Mouse (Mus musculus) limb, embryonic 11.5 days (tissue): ENCODE data around the gene 4930404N11Rik. TPM values are rescaled to one million over a fixed set of nuclear protein-coding genes. Genes with fewer than 3 reads are reported as not detected.

Experiments used
- ATAC-seq: fragments of 200-750 bp; cut with Nextera tagmentation; 2 replicates; pipeline ENCODE4 v1.8.0; 2017; ENCODE audit warnings: low read depth; ENCODE audit not compliant: insufficient number of reproducible peaks, low FRiP score, low TSS enrichment
- DNase-seq: peaks from one replicate; pipeline ENCODE4 v3.0.0-alpha.2; 2015; ENCODE audit warnings: low spot score
- H3K27ac ChIP-seq: fragments of 300-500 bp; sonication (generic); replicated peaks from 2 replicates; pipeline ENCODE4 v1.5.1; 2014; ENCODE audit warnings: low read depth, mild to moderate bottlenecking, low read length
- H3K27me3 ChIP-seq: fragments of 300-500 bp; sonication (generic); 2 replicates; pipeline ENCODE4 v1.6.1; 2014; ENCODE audit warnings: mild to moderate bottlenecking, low read length, mixed read lengths; ENCODE audit not compliant: control insufficient read depth, insufficient read depth
- H3K36me3 ChIP-seq: fragments of 300-500 bp; sonication (generic); 2 replicates; pipeline ENCODE4 v1.6.1; 2014; ENCODE audit warnings: mild to moderate bottlenecking, low read length, moderate library complexity, mixed read lengths; ENCODE audit not compliant: control insufficient read depth, insufficient read depth
- H3K4me1 ChIP-seq: fragments of 300-500 bp; sonication (generic); 2 replicates; pipeline ENCODE4 v1.6.1; 2014; ENCODE audit warnings: low read length, mixed read lengths; ENCODE audit not compliant: control insufficient read depth, insufficient read depth
- H3K4me2 ChIP-seq: fragments of 300-500 bp; sonication (generic); 2 replicates; pipeline ENCODE4 v1.6.1; 2014; ENCODE audit warnings: low read depth, mild to moderate bottlenecking, moderate library complexity; ENCODE audit not compliant: severe bottlenecking
- H3K4me3 ChIP-seq: fragments of 300-500 bp; sonication (generic); 2 replicates; pipeline ENCODE4 v1.5.1; 2014; ENCODE audit warnings: low read depth, low read length
- H3K9ac ChIP-seq: fragments of 300-500 bp; sonication (generic); 2 replicates; pipeline ENCODE4 v1.6.1; 2014; ENCODE audit warnings: mild to moderate bottlenecking, low read length
- H3K9me3 ChIP-seq: fragments of 300-500 bp; sonication (generic); 2 replicates; pipeline ENCODE4 v1.6.1; 2016; ENCODE audit warnings: low read length; ENCODE audit not compliant: control insufficient read depth
- WGBS: fragments of 180-500 bp; shearing (Covaris S2); extraction: QIAGEN DNeasy Blood & Tissue Kit; methylation state at CpG from one replicate; pipeline ENCODE4 v1.1.7; 2014; 5-methylcytosine and 5-hydroxymethylcytosine counted together
- polyA plus RNA-seq: library from polyadenylated mRNA; unstranded; fragments of >200 nt; fragmentation: Nextera tagmentation; extraction: Ambion mirVana; gene quantifications from 2 replicates; pipeline ENCODE4 v1.2.1, GENCODE M21; 2014

4930404N11Rik gene
- polyA plus RNA-seq, 1 experiment from 2014 or later = 0.21 TPM

- Histone ChIP-seq H3K9ac (no peak overlapping the region), H3K4me2 (no peak overlapping the region), H3K27ac (no peak overlapping the region), H3K4me1 (peaks cover 13% of the 10 kb centered on the region; the same call in 1 of the 2 replicates), H3K27me3 (no peaks in the 10 kb centered on the region), H3K9me3 (no peaks in the 10 kb centered on the region), H3K36me3 (no peaks in the 10 kb centered on the region; the same call in 1 of the 2 replicates), H3K4me3 (no peak overlapping the region)
- WGBS = 57% methylated on average over 9 of the region's 9 CpGs
- ATAC-seq = no peak
- DNase-seq = no peak
Observed at GRCm38 (mm10) chr10:81354738-81355477, 10.7 kb downstream of the 4930404N11Rik start.

- Histone ChIP-seq H3K9me3 (no peaks in the 10 kb centered on the region), H3K36me3 (peaks cover 2% of the 10 kb centered on the region; the same call in 1 of the 2 replicates), H3K4me3 (no peak overlapping the region), H3K4me1 (peaks cover 16% of the 10 kb centered on the region), H3K9ac (no peak overlapping the region), H3K27ac (no peak overlapping the region), H3K4me2 (0 out of 2 replicates have a peak overlapping the region, but pooled peaks have one; percentile 4), H3K27me3 (no peaks in the 10 kb centered on the region)
- ATAC-seq = no peak
- 23% methylated on average over 9 of the region's 9 CpGs for WGBS
- no peak for DNase-seq
Observed at GRCm38 (mm10) chr10:81351678-81352291, 13.8 kb downstream of the 4930404N11Rik start.

- WGBS = under 1% methylated on average over 54 of the region's 54 CpGs
Observed at GRCm38 (mm10) chr10:81350351-81351063, 15.1 kb downstream of the 4930404N11Rik start, which contains the start of gene Hmg20b. Gene Hmg20b, minus strand, starts transcription at chr10:81350480.

GRCm38 (mm10) chr10:81349961-81350350 lies 15.7 kb downstream of the 4930404N11Rik start:
- H3K4me3 ChIP-seq = peak overlapping the region; percentile 98
- peak; percentile 1; the same call in 1 of the 2 replicates for ATAC-seq
- H3K27ac ChIP-seq = peak overlapping the region; percentile 62; the same call in 1 of the 2 replicates
- no peaks in the 10 kb centered on the region; the same call in 1 of the 2 replicates for H3K27me3 ChIP-seq
- 0% methylated on average over 25 of the region's 29 CpGs for WGBS
- no peak for DNase-seq
- H3K36me3 ChIP-seq = peaks cover 2% of the 10 kb centered on the region; the same call in 1 of the 2 replicates
- peak overlapping the region; percentile 89 for H3K4me2 ChIP-seq
- no peaks in the 10 kb centered on the region for H3K9me3 ChIP-seq
- peak overlapping the region; percentile 92 for H3K9ac ChIP-seq
- peaks cover 20% of the 10 kb centered on the region for H3K4me1 ChIP-seq

More at GRCm38 (mm10) chr10:81350351-81351063, 15.1 kb downstream of the 4930404N11Rik start, which contains the start of gene Hmg20b:
- Histone ChIP-seq H3K4me2 (peak within 1 kb of the TSS; percentile 89), H3K9ac (peak within 1 kb of the TSS; percentile 92), H3K4me1 (peaks cover 20% of the 10 kb centered on the region), H3K27me3 (no peaks in the 10 kb centered on the region; the same call in 1 of the 2 replicates), H3K9me3 (no peaks in the 10 kb centered on the region), H3K27ac (peak within 1 kb of the TSS; percentile 62; the same call in 1 of the 2 replicates), H3K36me3 (peaks cover 2% of the 10 kb centered on the region; the same call in 1 of the 2 replicates), H3K4me3 (peak within 1 kb of the TSS; percentile 98)
- DNase-seq (peak; percentile 99), ATAC-seq (peak; percentile 88)

GRCm38 (mm10) chr10:81349146-81349545 lies 16.5 kb downstream of the 4930404N11Rik start:
- peaks cover 20% of the 10 kb centered on the region for H3K4me1 ChIP-seq
- ATAC-seq (no peak), DNase-seq (no peak)
- 8% methylated on average over 12 of the region's 12 CpGs for WGBS
- H3K4me2 ChIP-seq = peak overlapping the region; percentile 89
- peaks cover 2% of the 10 kb centered on the region; the same call in 1 of the 2 replicates for H3K36me3 ChIP-seq
- no peaks in the 10 kb centered on the region for H3K9me3 ChIP-seq
- peaks cover 6% of the 10 kb centered on the region; the same call in 1 of the 2 replicates for H3K27me3 ChIP-seq
- peak overlapping the region; percentile 98 for H3K4me3 ChIP-seq
- H3K27ac ChIP-seq = no peak overlapping the region
- peak overlapping the region; percentile 92; the same call in 1 of the 2 replicates for H3K9ac ChIP-seq

GRCm38 (mm10) chr10:81346453-81347067 lies 19.1 kb downstream of the 4930404N11Rik start:
- 5% methylated on average over 50 of the region's 55 CpGs for WGBS
- Histone ChIP-seq H3K36me3 (peaks cover 2% of the 10 kb centered on the region; the same call in 1 of the 2 replicates), H3K4me1 (peaks cover 24% of the 10 kb centered on the region), H3K4me3 (peak overlapping the region; percentile 30), H3K27me3 (peaks cover 29% of the 10 kb centered on the region), H3K4me2 (peak overlapping the region; percentile 51), H3K27ac (no peak overlapping the region; the same call in 1 of the 2 replicates), H3K9me3 (no peaks in the 10 kb centered on the region), H3K9ac (peak overlapping the region; percentile 43)
- peak; percentile 82 for DNase-seq
- no peak for ATAC-seq

GRCm38 (mm10) chr10:81345162-81345534 lies 20.5 kb downstream of the 4930404N11Rik start:
- 87% methylated on average over 4 of the region's 4 CpGs for WGBS

More at GRCm38 (mm10) chr10:81345162-81345534, 20.5 kb downstream of the 4930404N11Rik start:
- Histone ChIP-seq H3K9me3 (no peaks in the 10 kb centered on the region), H3K27me3 (peaks cover 34% of the 10 kb centered on the region), H3K36me3 (peaks cover 2% of the 10 kb centered on the region; the same call in 1 of the 2 replicates), H3K9ac (no peak overlapping the region), H3K27ac (no peak overlapping the region), H3K4me2 (no peak overlapping the region), H3K4me3 (no peak overlapping the region), H3K4me1 (peaks cover 24% of the 10 kb centered on the region)
- DNase-seq (no peak), ATAC-seq (no peak)
